Mouse (Mus musculus) stomach, embryonic 14.5 days (tissue): ENCODE data around the gene Msantd2. TPM values are rescaled to one million over a fixed set of nuclear protein-coding genes. Genes with fewer than 3 reads are reported as not detected.

ENCODE experiments used
- ATAC-seq: fragments of 200-750 bp; cut with Nextera tagmentation; 2 replicates; pipeline ENCODE4 v1.8.0; 2017; ENCODE audit warnings: low read depth, moderate TSS enrichment; ENCODE audit not compliant: insufficient number of reproducible peaks, insufficient read depth, low FRiP score
- H3K27ac ChIP-seq: fragments of 300-500 bp; sonication (generic); 2 replicates; pipeline ENCODE4 v1.5.1; 2014; ENCODE audit warnings: mild to moderate bottlenecking, low read length, moderate library complexity, mixed read lengths
- H3K27me3 ChIP-seq: fragments of 300-500 bp; sonication (generic); 2 replicates; pipeline ENCODE4 v1.6.1; 2014; ENCODE audit warnings: low read length, control low read depth, mixed read lengths; ENCODE audit not compliant: control insufficient read depth, insufficient read depth
- H3K36me3 ChIP-seq: fragments of 300-500 bp; sonication (generic); 2 replicates; pipeline ENCODE4 v1.6.1; 2014; ENCODE audit warnings: mild to moderate bottlenecking, control low read depth, low read length, moderate library complexity, mixed read lengths; ENCODE audit not compliant: control insufficient read depth, insufficient read depth
- H3K4me1 ChIP-seq: fragments of 300-500 bp; sonication (generic); 2 replicates; pipeline ENCODE4 v1.6.1; 2014; ENCODE audit warnings: low read length, control low read depth, mixed read lengths; ENCODE audit not compliant: control insufficient read depth, insufficient read depth
- H3K4me2 ChIP-seq: fragments of 300-500 bp; sonication (generic); replicated peaks from 2 replicates; pipeline ENCODE4 v1.6.1; 2014; ENCODE audit warnings: low read depth, low read length, control low read depth
- H3K4me3 ChIP-seq: fragments of 300-500 bp; sonication (generic); 2 replicates; pipeline ENCODE4 v1.5.1; 2014; ENCODE audit warnings: low read depth, low read length, control low read depth
- H3K9ac ChIP-seq: fragments of 300-500 bp; sonication (generic); replicated peaks from 2 replicates; pipeline ENCODE4 v1.6.1; 2014; ENCODE audit warnings: low read depth, mild to moderate bottlenecking, control low read depth, low read length, moderate library complexity, mixed read lengths
- H3K9me3 ChIP-seq: fragments of 300-500 bp; sonication (generic); 2 replicates; pipeline ENCODE4 v1.6.1; 2016; ENCODE audit warnings: low read depth, low read length, control low read depth; ENCODE audit not compliant: control insufficient read depth
- whole genome bisulfite sequencing: fragments of 180-500 bp; shearing (Covaris S2); extraction: QIAGEN DNeasy Blood & Tissue Kit; methylation state at CpG from one replicate; pipeline ENCODE4 v1.1.7; 2014; 5-methylcytosine and 5-hydroxymethylcytosine counted together
- polyA plus RNA-seq: library from polyadenylated mRNA; unstranded; fragments of >200 nt; fragmentation: Nextera tagmentation; extraction: Ambion mirVana; gene quantifications from 2 replicates; pipeline ENCODE4 v1.2.1, GENCODE M21; 2014

The Msantd2 gene
- polyA plus RNA-seq, 1 experiment from 2014 or later: 38.9 TPM

DNA sequence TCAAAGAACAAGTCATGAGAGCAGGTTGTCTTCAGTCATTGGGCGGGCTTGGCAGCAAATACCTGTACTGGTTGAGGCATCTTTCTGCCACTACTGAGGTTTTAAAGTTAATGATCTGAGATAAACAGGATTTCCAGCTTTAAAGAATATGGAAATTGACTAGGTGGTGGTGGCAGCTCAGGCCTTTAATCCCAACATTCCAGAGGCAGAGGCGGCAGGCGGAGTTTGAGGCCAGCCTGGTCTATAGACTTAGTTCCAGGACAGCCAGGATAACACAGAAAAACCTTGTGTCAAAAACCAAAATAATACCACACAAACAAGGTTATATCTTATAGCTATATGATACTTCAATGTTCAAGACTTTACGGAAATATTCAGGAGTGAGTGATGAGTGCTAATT lies 1.1 kb upstream of the Msantd2 start:
- 40% methylated on average over 4 of the region's 4 CpGs for WGBS
- no peaks in the 10 kb centered on the region for H3K27me3 ChIP-seq
- peak overlapping the region; percentile 99 for H3K27ac ChIP-seq
- no peak for ATAC-seq
- peak overlapping the region; percentile 58 for H3K4me2 ChIP-seq
- H3K4me3 ChIP-seq: peak overlapping the region; percentile 92
- H3K4me1 ChIP-seq: peaks cover 23% of the 10 kb centered on the region
- H3K9me3 ChIP-seq: no peaks in the 10 kb centered on the region
- H3K9ac ChIP-seq: peak overlapping the region; percentile 96; the same call in 1 of the 2 replicates
- no peaks in the 10 kb centered on the region; the same call in 1 of the 2 replicates for H3K36me3 ChIP-seq

DNA sequence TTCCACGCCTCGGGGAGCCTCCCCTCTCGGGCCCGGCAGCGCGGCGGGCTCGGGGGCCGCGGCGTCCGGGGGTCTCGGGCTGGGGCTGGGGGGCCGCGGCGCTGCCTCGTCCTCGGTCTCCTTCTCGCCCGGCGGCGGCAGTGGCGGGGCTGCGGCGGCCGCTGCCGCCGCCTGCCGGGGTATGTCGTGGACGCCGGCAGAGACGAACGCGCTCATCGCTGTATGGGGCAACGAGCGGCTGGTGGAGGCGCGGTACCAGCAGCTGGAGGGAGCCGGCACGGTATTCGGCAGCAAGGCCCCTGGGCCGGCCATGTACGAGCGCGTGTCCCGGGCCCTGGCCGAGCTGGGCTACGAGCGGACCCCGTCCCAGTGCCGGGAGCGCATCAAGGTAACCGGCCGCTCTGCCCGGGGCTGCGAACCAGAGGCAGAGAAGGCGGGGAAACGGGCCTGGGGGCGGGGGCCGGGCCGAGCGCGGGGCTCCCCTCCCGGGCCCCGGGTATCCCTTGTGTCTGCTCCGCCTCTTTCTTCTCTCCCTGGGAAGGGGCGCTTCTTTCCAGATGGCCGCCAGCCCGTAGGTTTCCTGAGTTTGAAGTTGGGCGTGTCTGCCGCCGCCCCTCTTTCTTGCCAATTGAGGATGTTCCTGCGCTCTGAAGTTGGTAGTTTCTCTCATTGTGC lies 464 bp downstream of the Msantd2 start:
- no peaks in the 10 kb centered on the region for H3K9me3 ChIP-seq
- H3K4me1 ChIP-seq: peaks cover 23% of the 10 kb centered on the region
- peak overlapping the region; percentile 90 for H3K4me2 ChIP-seq
- peak overlapping the region; percentile 96 for H3K9ac ChIP-seq
- peak overlapping the region; percentile 92 for H3K4me3 ChIP-seq
- 0% methylated on average over 75 of the region's 75 CpGs for WGBS
- ATAC-seq: peak; percentile 53
- H3K27me3 ChIP-seq: no peaks in the 10 kb centered on the region
- H3K27ac ChIP-seq: peak overlapping the region; percentile 99
- H3K36me3 ChIP-seq: no peaks in the 10 kb centered on the region; the same call in 1 of the 2 replicates

DNA sequence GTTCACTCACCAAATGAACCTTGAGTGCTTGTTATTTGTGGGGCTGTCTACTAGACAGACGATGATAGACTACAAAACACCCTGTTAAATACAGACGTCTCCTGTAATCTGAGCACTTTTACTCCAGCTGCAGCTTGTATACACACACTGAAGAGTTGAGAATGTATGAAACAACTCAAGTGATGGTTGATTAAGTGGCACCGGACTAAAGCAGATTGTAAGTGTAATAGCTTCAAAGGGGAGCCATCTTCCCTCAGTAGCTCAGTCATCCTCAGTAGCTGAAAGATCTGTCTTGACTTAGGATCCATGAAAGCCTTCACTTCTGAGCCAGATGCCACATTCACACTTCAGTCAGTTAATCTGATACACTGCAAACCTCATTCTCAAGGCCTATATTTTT lies 6.6 kb downstream of the Msantd2 start:
- H3K4me1 ChIP-seq: peaks cover 10% of the 10 kb centered on the region; the same call in 1 of the 2 replicates
- no peaks in the 10 kb centered on the region for H3K9me3 ChIP-seq
- H3K4me2 ChIP-seq: no peak overlapping the region
- ATAC-seq: no peak
- no peaks in the 10 kb centered on the region; the same call in 1 of the 2 replicates for H3K36me3 ChIP-seq
- no peak overlapping the region for H3K9ac ChIP-seq
- no peaks in the 10 kb centered on the region for H3K27me3 ChIP-seq
- 49% methylated on average over 3 of the region's 3 CpGs for WGBS
- no peak overlapping the region for H3K4me3 ChIP-seq
- H3K27ac ChIP-seq: no peak overlapping the region

DNA sequence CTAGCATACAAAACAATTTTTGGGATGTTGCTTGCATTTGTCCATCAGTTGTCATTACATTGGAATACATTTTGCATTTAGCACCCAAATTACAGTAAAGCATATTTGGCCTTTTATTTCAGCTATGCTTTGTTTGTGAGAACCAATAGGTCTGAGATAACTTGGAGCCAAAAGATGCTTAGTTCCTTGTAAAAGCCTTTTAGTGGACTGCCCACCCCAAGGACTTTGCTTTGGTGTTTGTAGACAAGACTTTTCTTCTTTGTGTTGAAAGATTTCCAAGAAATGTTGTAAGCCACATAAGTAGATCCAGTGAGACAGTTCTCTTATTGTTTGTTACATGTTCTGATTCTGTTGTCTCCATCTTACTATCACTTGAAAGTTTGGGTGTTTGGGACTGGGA lies 7.2 kb downstream of the Msantd2 start:
- ATAC-seq: no peak
- Histone ChIP-seq H3K9ac (no peak overlapping the region), H3K4me2 (no peak overlapping the region), H3K9me3 (no peaks in the 10 kb centered on the region), H3K27ac (peak overlapping the region; percentile 15; the same call in 1 of the 2 replicates), H3K27me3 (no peaks in the 10 kb centered on the region), H3K4me3 (no peak overlapping the region), H3K36me3 (no peaks in the 10 kb centered on the region; the same call in 1 of the 2 replicates), H3K4me1 (peaks cover 5% of the 10 kb centered on the region; the same call in 1 of the 2 replicates)

DNA sequence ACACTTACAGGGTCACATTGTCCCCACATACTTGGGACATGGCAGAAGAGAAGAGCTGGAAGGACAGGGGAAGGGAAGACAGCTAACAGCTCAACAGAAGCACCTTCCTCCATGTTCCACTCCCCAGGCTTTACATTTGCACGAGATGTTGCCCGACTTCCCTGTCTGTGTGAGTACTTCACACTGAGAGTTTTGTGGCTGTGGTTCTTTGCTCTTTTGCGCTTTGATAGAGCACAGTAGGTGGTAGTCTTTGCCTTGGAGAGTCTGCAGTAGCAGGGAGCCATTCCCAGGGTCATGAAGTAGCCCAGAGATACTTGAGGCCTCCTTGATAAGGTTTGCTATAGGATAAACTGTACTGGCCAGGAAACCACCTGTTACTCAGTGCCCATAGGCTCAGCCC lies 11.1 kb downstream of the Msantd2 start:
- WGBS: 78% methylated on average over 3 of the region's 3 CpGs
- H3K9me3 ChIP-seq: no peaks in the 10 kb centered on the region
- no peak overlapping the region for H3K9ac ChIP-seq
- no peak overlapping the region for H3K4me2 ChIP-seq
- H3K27me3 ChIP-seq: no peaks in the 10 kb centered on the region
- no peaks in the 10 kb centered on the region for H3K4me1 ChIP-seq
- no peak overlapping the region for H3K4me3 ChIP-seq
- no peaks in the 10 kb centered on the region for H3K36me3 ChIP-seq
- no peak for ATAC-seq
- H3K27ac ChIP-seq: no peak overlapping the region

DNA sequence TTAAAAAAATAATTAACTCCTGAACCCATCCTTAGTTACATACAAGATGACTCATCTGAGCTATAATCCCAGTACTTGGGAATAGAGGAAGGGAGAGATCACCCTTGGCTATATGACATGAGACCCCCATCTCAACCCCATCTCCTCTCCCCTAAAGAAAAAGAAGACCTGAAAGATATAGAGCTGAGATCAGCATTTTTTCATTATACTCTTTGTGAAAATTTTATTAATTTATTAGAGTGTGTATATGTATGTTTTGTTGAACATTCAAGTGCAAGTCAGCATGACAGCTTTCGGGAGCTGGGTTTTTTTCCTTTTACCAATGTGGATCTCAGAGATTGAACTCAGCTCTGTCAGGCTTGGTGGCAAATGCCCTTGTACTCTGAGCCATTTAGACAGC lies 12.1 kb downstream of the Msantd2 start:
- Histone ChIP-seq H3K9ac (no peak overlapping the region), H3K27me3 (no peaks in the 10 kb centered on the region), H3K4me3 (no peak overlapping the region), H3K36me3 (no peaks in the 10 kb centered on the region), H3K27ac (no peak overlapping the region), H3K4me1 (no peaks in the 10 kb centered on the region), H3K9me3 (no peaks in the 10 kb centered on the region), H3K4me2 (no peak overlapping the region)
- ATAC-seq: no peak
- WGBS: 91% methylated on average over 1 of the region's 1 CpGs

DNA sequence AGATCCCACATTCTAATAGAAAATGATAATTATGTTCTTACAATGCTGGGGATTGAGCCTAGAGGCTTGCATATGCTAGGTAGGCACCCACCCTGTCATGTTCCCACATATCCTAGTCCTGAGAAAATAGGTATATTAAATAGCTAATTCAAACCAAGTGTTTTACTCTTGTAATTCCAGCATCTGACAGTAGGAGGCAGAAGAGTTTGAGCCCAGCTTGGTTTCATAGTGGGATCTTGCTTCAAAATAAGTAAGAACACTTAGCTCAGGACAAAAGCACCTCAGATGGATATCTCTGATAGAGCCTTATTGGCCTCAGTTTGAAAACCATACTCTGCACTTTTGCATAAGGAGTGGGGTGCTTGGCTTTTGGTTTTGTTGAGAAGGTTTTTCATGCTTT lies 15.2 kb downstream of the Msantd2 start:
- no peaks in the 10 kb centered on the region for H3K27me3 ChIP-seq
- H3K4me3 ChIP-seq: no peak overlapping the region
- H3K9me3 ChIP-seq: no peaks in the 10 kb centered on the region
- H3K4me2 ChIP-seq: no peak overlapping the region
- H3K36me3 ChIP-seq: no peaks in the 10 kb centered on the region
- no peaks in the 10 kb centered on the region for H3K4me1 ChIP-seq
- no peak overlapping the region for H3K9ac ChIP-seq
- no peak for ATAC-seq
- no peak overlapping the region for H3K27ac ChIP-seq

DNA sequence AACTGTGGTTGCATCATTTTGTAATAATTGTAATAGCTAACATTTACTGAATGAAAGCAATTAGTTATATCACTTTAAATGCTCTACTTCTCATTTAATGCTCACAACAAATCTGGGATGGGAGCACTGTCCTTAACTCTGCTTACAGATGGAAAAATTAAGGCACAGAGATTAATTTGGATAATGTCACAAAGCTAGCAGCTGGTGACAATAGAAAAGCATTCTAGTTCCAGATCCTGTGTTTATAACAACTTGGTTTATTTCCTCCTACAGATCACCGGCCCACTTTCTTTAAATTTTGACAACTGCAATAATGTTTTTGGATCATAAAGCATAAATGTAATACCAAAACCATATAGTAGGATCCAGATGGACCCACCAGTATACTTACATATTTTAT lies 16.9 kb downstream of the Msantd2 start:
- no peak overlapping the region for H3K4me3 ChIP-seq
- H3K9me3 ChIP-seq: no peaks in the 10 kb centered on the region
- 71% methylated on average over 1 of the region's 1 CpGs for WGBS
- H3K27me3 ChIP-seq: no peaks in the 10 kb centered on the region
- no peak overlapping the region for H3K4me2 ChIP-seq
- H3K4me1 ChIP-seq: no peaks in the 10 kb centered on the region
- H3K36me3 ChIP-seq: no peaks in the 10 kb centered on the region
- no peak overlapping the region for H3K9ac ChIP-seq
- H3K27ac ChIP-seq: no peak overlapping the region
- no peak for ATAC-seq

DNA sequence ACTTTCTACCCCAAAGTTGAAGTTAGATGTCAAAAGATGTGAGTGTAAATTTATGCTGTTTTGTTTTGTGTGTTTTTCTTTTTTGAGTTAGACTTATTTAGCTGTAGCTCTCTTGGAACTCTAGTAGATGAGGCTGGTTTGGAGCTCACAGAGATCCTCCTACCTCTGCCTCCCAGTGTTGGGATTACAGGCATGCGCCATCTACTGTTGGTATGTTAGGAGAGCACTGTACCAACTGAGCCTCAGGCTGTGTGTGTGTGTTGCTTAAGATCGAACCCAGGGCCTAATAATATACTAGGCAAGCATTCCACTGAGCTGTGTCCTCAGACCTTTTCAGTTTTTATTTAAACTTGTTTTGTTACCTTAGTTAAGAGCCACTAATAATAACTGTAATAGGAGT lies 23.0 kb downstream of the Msantd2 start:
- no peaks in the 10 kb centered on the region for H3K27me3 ChIP-seq
- no peaks in the 10 kb centered on the region for H3K4me1 ChIP-seq
- no peak for ATAC-seq
- H3K9me3 ChIP-seq: no peaks in the 10 kb centered on the region
- no peak overlapping the region for H3K9ac ChIP-seq
- WGBS: 94% methylated on average over 2 of the region's 2 CpGs
- H3K4me2 ChIP-seq: no peak overlapping the region
- no peaks in the 10 kb centered on the region for H3K36me3 ChIP-seq
- no peak overlapping the region for H3K27ac ChIP-seq
- no peak overlapping the region for H3K4me3 ChIP-seq
